Mouse (Mus musculus) stomach, postnatal 0 days (tissue): ENCODE data around the gene E130114P18Rik.

Experiments
- CTCF ChIP-seq: IDR thresholded peaks from 2 replicates; pipeline ENCODE4 v1.5.1; 2016; ENCODE audit warnings: antibody characterized with exemption, low read depth, mild to moderate bottlenecking, moderate library complexity
- EP300 ChIP-seq: optimal IDR thresholded peaks from 2 replicates; pipeline ENCODE3; 2016; ENCODE audit warnings: antibody characterized with exemption

DNA sequence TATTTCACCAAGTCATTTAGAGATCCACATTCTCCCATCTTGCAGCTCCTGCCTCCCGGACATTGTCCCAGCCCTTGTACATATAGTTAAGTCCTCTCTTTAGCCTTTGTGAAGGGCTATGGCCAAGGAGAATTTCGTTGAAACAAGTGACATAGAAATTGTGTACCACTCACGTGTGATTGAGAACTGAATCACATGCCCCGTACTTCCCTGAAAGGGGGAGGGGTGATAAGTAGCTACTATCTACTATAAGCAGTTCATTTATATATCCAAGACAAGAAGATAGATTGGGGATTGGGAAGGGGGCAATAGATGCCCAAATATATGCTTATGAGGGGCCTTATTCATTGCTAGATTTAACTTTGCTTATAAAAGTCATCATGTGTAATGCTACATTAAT is 10.9 kb downstream of the E130114P18Rik start:
- TF ChIP-seq CTCF (no peak), EP300 (no peak)
